Mouse (Mus musculus) left cerebral cortex, postnatal 25 days (tissue): ENCODE results near the gene Ccdc32. TPM values are rescaled to one million over a fixed set of nuclear protein-coding genes. Genes with fewer than 3 reads are reported as not detected.
"Not testable (repeated sequence)": the region's sequence is repeated elsewhere in the genome, so short reads cannot be mapped to it uniquely, and the experiment has no call there.

Experiments used
- DNase-seq, 2 experiments: peaks; one replicate each; pipeline ENCODE4 v3.0.0; 2022; ENCODE audit warnings: low spot score in 2 of 2, mixed read lengths in 1 of 2
- intact Hi-C: fragments of 180-260 bp; cut with DNase I; formaldehyde crosslinking; loops from one replicate; pipeline ENCODE4 v1.15.1; 2025
- total RNA-seq, 2 experiments: library from RNA; stranded (reverse); gene quantifications; 2 replicates each; pipeline ENCODE4 v1.2.3; 2021

Ccdc32 gene
- total RNA-seq, 2 experiments from 2014 or later, result 50.5 to 51.0 TPM

DNA sequence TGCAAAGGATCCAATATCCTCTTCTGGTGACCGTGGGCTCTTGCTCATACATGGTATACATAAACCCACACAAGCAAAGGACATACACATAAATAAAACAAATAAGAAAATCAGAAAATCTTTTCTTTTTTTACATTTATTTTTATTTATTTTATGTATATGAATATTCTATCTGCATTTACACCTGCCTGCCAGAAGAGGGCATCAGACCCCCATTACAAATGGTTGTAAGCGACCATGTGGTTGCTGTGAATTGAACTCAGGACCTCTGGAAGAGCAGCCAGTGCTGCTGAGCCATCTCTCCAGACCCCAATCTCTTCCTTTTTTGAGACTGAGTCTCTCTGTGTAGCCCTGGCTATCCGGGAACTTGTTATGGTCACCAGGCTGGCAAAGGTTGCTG lies 11.5 kb downstream of the Ccdc32 start:
- DNase-seq, result no peak
- intact Hi-C loops, result no loop called here

DNA sequence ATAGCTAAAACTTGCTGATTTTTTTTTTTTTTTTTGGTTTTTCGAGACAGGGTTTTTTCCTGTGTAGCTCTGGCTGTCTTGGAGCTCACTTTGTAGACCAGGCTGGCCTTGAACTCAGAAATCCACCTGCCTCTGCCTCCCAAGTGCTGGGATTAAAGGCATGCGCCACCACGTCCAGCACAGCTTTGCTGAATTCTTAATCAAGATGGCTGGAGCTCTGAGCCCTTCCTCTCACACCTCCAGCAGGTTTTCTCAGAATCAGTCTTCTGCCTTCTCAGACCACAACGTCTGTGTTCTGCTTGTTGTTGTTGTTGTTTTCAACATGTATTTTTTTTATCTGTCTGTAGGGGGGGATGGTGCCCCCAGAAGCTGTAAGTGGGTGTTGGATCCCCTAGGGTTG lies 12.9 kb downstream of the Ccdc32 start:
- DNase-seq, intact Hi-C loops: not testable (repeated sequence)

- DNase-seq, result no peak
- intact Hi-C loops, result no loop called here
Observed at GRCm38 (mm10) chr2:119015604-119016180, 13.5 kb downstream of the Ccdc32 start.

DNA sequence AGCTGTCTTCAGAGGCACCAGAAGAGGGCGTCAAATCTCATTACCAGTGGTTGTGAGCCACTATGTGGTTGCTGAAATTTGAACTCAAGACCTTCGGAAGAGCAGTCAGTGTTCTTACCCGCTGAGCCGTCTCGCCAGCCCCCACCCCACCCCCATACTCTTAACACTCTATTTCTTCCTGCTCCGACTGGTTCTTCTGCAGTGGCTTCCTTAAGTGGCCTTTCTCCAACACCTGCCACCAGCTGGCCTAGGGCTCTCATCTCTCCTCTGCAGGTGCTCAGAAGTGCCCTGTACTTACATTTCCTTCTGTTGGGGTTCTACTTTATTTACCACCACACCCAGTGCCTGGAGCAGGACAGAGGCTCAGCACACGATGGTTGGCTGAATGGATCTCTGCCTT lies 14.2 kb downstream of the Ccdc32 start:
- intact Hi-C loops, result no loop called here

DNA sequence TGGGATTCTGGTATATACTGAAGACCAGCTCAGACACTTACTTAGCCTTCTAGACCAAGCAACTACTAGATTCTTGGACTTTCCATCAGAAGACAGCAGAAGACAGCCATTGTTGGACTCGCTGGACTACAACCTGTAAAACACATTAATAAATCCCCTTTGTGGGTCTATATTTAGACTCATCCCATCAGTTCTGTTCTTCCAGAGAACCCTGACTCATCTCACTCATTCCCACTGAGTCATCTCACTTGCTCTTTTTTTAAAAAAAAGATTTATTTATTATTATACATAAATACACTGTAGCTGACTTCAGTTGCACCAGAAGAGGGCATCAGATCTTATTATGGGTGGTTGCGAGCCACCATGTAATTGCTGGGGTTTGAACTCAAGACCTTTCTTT lies 19.8 kb downstream of the Ccdc32 start:
- intact Hi-C loops, result no loop called here
- DNase-seq, result no peak

More for the DNA sequence above, 14.2 kb downstream of the Ccdc32 start:
- no peak for DNase-seq

- no peak for DNase-seq
- intact Hi-C loops, result no loop called here
Observed at GRCm38 (mm10) chr2:119006886-119007285, 22.3 kb downstream of the Ccdc32 start.

GRCm38 (mm10) chr2:118999025-118999639 lies 30.1 kb downstream of the Ccdc32 start:
- intact Hi-C loops, result no loop called here
- no peak for DNase-seq

GRCm38 (mm10) chr2:118998115-118998866 lies 30.9 kb downstream of the Ccdc32 start:
- no peak for DNase-seq
- intact Hi-C loops, result no loop called here

GRCm38 (mm10) chr2:118996798-118997105 lies 32.4 kb downstream of the Ccdc32 start:
- DNase-seq, result no peak
- intact Hi-C loops, result no loop called here

DNA sequence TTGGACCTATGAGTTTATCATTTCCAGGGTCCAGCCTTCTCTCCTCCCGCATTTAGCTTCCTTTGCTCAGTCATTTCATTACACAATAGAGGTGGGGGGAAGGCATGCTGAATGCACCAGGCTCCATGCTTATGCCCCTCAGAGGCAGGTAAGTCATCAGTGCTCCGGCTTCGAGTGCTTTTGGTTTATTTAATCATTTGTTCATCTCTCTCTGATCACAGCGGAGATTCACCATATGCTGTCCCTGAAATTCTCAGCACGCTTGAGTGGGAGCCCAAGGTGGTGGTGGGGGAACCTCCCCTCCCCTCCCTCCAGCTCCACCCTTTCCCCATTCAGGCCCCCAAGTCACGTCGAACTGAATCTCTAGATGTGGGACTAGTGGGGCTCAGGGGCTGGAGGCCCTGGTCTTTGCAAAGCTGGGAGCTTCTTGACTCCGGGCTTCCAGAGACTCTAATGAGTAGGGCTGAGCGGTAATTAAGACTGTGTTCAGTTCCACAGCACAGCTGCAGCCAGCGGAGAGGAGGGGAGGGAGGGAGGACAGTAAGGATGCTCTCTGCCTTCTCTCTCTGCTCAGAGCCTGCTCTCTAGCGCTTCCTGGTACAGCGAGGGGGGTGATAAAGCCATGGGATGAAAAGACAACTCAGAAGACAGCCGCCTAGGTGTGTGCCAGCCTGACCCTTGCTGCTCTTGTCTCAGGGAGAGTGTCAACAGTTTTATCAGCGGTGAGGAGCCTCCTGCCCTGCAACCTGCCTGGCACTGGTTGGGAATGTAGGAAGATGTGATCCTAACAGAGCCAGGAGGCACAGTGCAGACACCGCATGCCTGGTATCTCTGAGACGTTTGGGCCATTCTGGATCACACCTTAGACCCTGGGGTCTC lies 33.0 kb downstream of the Ccdc32 start:
- DNase-seq, result no peak
- intact Hi-C loops, result no loop called here

GRCm38 (mm10) chr2:118995490-118995889 lies 33.7 kb downstream of the Ccdc32 start:
- intact Hi-C loops, result no loop called here
- peak; percentile 31 to 82 for DNase-seq

DNA sequence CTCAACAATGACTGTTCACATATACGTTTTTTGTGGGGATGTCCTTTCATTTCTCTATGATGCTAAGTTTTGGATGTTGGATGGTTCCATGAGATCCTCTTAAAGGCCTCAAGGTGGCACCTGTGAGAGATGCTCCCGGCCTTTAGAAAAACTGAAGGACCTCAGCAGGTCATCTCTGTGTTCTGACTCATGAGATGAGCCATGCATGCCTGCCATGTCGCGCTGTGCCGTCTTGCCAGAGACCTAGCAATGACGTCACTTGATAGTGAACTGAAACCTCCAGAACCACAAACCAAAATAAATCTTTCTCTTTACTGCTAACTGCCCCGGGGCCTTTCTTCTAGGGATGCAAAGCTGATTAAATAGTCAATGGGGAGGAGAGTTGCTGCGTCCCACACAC lies 45.4 kb downstream of the Ccdc32 start:
- intact Hi-C loops, result no loop called here
- DNase-seq, result no peak

DNA sequence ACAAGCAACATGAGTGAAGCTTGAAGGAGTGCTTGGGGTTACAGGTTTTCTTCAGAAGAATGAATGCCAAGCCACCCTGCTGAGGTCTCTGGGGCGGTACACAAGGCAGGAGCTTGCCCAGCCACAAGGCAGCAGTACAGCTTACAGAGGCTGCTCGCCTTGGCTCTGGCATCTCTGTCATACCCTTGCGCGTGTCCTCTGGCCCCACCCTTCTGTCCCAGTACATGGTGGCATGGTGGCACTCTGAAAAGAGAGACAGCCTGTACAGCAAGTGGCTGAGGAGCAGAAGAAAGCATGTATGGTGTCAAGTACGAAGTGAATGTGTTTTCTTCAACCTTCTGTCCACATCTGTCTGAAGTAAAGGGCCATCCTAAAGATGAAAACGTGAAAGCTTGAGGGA lies 48.4 kb downstream of the Ccdc32 start:
- DNase-seq, result no peak
- intact Hi-C loops, result no loop called here

DNA sequence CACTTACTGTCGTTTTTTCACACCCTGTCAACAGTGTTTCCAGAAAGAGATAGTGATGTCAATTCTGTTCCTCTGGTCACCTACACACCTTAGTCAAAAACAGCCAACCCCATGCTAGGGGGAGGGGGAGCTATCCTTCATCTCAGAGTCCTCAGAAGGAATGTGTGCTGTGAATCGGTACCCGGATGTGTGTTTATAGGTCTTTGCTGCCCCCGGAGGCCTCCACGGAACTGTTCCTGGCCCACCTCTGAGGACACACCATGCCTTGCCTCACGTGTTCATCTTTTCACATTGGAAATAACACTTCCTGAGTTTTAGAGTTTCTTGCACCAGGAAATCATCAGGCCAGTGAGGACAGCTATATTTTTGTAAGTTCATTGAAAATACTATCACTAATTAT lies 51.1 kb downstream of the Ccdc32 start:
- no peak for DNase-seq
- intact Hi-C loops, result no loop called here

DNA sequence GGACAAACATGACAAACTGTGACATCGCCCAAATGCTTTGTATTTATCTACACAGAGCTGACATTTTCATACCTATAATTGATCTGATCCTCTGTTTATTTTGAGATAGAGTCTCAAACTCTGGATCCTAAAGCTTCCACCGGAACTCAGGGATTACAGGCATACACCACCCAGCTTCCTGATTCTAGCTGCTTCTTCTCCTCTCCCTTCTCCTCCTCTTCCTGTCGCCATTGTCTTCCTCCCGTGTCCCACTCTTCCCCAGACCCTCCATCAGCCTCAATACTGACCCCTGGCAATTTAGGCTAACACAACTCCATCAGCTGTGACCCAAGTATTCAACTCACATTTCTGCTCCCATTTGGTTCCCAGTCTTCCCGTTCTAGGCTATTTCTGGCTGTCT lies 52.3 kb downstream of the Ccdc32 start:
- no peak for DNase-seq
- intact Hi-C loops, result loop anchor here (2.0 kb wide), 1 partner anchor 74 kb away; no protein-coding TSS in a partner anchor

DNA sequence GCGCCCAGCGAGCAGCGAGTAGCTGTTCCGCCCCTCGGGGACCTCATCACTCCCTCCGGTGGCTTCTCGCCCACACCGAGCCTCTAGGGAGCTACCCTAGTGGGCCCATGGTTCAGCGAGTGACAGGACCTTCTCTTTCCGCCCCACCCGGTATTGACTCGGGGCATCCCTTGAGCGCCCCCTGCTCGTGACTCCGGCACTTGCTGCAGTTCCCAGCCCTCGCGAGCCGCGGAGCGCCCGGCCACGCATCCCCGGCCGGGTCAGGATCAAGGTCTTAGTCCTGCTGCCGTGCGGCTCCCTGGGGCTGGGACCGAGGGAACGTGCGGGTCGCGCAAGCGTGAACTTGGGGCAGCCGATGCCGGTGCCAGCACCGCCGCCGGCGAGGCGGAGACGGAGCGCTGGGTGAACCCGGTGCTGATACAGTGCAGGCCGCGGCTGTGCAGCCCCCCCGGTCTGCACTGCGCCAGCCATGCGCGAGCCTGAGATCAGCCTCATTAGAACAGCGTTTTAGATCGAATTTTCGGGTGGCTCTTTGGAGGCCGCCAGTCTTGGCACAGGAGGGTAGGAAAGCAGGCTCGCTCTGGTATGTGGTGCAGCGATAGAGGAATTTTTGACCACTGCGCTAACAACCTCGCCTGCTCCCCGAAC lies 52.8 kb downstream of the Ccdc32 start:
- peak; percentile 81 to 84 for DNase-seq
- intact Hi-C loops, result loop anchor here (2.0 kb wide), 1 partner anchor 74 kb away; no protein-coding TSS in a partner anchor

DNA sequence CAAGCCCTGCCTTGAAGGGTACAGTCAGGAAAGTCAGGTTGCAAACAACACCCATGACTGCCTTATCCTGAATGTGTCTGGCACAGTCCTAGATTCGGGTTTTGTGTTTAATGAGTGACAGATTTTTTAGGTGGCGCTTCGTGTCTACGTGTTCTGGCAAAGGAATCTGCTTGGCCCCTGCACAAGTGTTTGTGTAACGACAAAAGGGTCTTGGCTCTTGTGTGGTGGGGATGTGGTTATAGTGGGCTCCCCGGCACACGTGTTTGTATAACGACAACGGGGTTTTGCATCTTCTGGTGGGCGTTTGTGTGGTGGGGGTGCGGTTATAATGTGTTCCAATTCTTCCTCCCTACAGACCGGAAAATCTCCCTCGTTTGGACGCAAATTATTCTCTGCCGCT lies 53.3 kb downstream of the Ccdc32 start:
- peak in 1 of 2 experiments; percentile 18 for DNase-seq
- intact Hi-C loops, result loop anchor here (2.0 kb wide), 2 partner anchors 73 to 79 kb away; no protein-coding TSS in a partner anchor

DNA sequence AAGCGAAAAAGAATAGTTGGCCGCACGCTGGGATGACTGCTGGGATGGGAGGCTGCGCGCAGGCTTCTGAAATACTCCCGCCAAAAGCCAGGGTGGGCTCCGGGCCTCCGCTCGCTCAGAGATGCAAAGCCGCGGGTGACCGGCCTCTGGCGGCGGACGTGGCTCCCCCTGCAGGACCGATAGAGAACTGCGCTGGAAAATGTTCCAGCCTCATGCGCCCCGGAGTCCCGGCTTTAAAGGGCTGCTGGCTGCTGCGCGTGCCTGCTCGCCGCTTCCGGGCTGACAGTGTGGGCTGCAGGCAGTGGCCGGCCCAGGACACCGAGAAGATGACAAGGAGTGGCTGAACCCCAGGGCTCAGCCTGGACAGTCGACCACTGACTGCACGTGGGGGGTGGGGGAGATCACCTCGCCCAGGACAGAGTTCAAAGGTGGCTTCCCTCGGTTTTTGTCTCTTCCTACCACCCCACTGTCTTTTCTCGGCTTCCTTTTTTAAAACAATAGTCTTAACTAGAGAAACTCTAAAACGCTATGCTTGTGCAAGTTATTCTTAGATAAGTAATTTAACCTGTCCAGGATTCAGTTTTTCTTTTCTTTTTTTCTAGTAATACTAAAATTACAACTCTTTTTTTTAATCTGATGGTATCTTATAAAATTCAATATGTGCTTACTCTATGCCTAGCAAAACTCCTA lies 56.4 kb downstream of the Ccdc32 start:
- DNase-seq, result peak; percentile 79 to 82
- intact Hi-C loops, result no loop called here

DNA sequence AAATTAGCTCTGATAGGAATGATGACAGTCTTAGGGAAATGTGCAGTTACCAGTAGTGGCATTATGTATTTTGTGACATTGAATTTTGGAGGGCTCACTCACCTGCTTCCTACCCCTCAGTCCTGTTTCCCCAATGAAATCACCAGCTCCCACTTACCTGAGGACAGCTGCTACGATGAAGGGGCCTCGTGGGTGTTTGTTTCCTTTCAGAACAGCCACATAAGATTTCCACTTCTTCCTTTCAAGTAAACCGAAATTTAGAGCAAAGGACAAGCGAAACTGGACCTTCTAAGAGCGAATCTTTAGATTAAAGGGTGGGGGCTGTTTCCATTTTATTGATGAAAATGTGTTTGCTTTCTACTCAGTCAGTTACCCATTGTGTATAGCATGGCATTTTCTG lies 57.1 kb downstream of the Ccdc32 start:
- intact Hi-C loops, result no loop called here
- no peak for DNase-seq
